Mouse (Mus musculus) kidney, postnatal 0 days (tissue): ENCODE results near the gene Fam187a. TPM values are rescaled to one million over a fixed set of nuclear protein-coding genes. Genes with fewer than 3 reads are reported as not detected.

ENCODE experiments used
- ATAC-seq: fragments of 200-750 bp; cut with Nextera tagmentation; replicated peaks from 2 replicates; pipeline ENCODE4 v1.8.0; 2017; ENCODE audit warnings: low read depth, moderate number of reproducible peaks, moderate TSS enrichment, moderate library complexity; ENCODE audit not compliant: low FRiP score
- DNase-seq: peaks from one replicate; pipeline ENCODE4 v3.0.0-alpha.2; 2016; ENCODE audit warnings: low spot score
- H3K27ac ChIP-seq: fragments of 300-500 bp; sonication (generic); 2 replicates; pipeline ENCODE4 v1.5.1; 2014; ENCODE audit warnings: mild to moderate bottlenecking
- H3K27me3 ChIP-seq: fragments of 300-500 bp; sonication (generic); 2 replicates; pipeline ENCODE4 v1.6.1; 2014; ENCODE audit warnings: low read length, mixed read lengths; ENCODE audit not compliant: insufficient read depth
- H3K36me3 ChIP-seq: fragments of 300-500 bp; sonication (generic); 2 replicates; pipeline ENCODE4 v1.6.1; 2014; ENCODE audit warnings: low read length, mixed read lengths; ENCODE audit not compliant: insufficient read depth
- H3K4me1 ChIP-seq: fragments of 300-500 bp; sonication (generic); replicated peaks from 2 replicates; pipeline ENCODE4 v1.6.1; 2014; ENCODE audit warnings: antibody characterized with exemption, low read length, mixed read lengths; ENCODE audit not compliant: insufficient read depth
- H3K4me2 ChIP-seq: fragments of 300-500 bp; sonication (generic); 2 replicates; pipeline ENCODE4 v1.6.1; 2014; ENCODE audit warnings: mild to moderate bottlenecking, low read length, moderate library complexity, mixed read lengths
- H3K4me3 ChIP-seq: fragments of 300-500 bp; sonication (generic); replicated peaks from 2 replicates; pipeline ENCODE4 v1.5.1; 2014; ENCODE audit warnings: low read depth, low read length
- H3K9ac ChIP-seq: fragments of 300-500 bp; sonication (generic); 2 replicates; pipeline ENCODE4 v1.6.1; 2014; ENCODE audit warnings: low read depth, low read length
- H3K9me3 ChIP-seq: fragments of 300-500 bp; sonication (generic); replicated peaks from 2 replicates; pipeline ENCODE4 v1.6.1; 2016; ENCODE audit warnings: low read length, inconsistent platforms, mixed read lengths
- CTCF ChIP-seq: IDR thresholded peaks from 2 replicates; pipeline ENCODE4 v1.5.1; 2016; ENCODE audit warnings: antibody characterized with exemption, low read depth, mild to moderate bottlenecking, moderate library complexity
- WGBS: fragments of 180-500 bp; shearing (Covaris S2); extraction: QIAGEN DNeasy Blood & Tissue Kit; methylation state at CpG from one replicate; pipeline ENCODE4 v1.1.7; 2014; 5-methylcytosine and 5-hydroxymethylcytosine counted together
- polyA plus RNA-seq: library from polyadenylated mRNA; unstranded; fragments of >200 nt; fragmentation: Nextera tagmentation; extraction: Ambion mirVana; gene quantifications from 2 replicates; pipeline ENCODE4 v1.2.1, GENCODE M21; 2015

The Fam187a gene
- polyA plus RNA-seq, 1 experiment from 2014 or later: not detected

DNA sequence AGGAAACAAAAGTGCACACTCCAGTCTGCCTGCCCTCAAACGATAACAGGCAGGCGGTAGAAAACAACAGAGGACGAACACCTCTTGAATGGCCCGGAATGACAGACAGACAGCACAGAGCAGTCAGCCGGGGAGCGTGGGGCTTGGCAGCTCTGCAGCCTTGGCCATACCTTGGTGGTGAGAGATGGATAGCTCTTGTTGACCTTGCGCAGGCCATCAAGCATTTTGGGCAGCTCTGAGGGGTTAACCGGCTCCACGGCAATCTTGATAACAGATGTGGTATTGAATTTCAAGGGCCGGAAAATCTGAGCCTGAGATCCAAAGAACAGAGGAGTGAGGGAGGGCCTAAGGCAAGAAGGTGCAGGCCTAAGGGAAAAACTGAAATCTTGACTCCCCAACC lies 39.0 kb upstream of the Fam187a start:
- Histone ChIP-seq H3K4me1 (no peaks in the 10 kb centered on the region), H3K27ac (no peak overlapping the region), H3K4me3 (no peak overlapping the region), H3K9ac (no peak overlapping the region), H3K36me3 (peaks cover 81% of the 10 kb centered on the region), H3K4me2 (no peak overlapping the region), H3K27me3 (no peaks in the 10 kb centered on the region), H3K9me3 (no peaks in the 10 kb centered on the region)
- no peak for TF ChIP-seq CTCF
- ATAC-seq (no peak), DNase-seq (no peak)
- 63% methylated on average over 10 of the region's 10 CpGs for WGBS

DNA sequence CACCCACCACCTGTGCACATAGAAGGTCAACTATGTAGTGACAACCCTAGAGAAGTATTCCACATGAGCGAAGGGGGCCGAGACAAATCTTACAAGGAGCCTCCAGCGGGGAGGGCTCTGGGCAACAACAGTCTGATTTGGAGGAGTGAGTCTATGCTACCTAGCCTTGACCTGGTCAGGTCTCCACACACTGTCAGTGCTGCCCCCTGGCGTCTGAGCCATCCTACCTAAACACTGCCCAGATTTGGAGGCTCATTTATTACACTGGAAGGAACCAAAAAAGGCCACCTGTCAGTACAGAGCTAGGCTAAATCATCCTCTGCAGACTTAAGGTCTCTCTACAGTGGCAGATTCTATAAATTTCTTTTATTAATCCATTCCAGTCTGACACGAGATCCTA lies 33.1 kb upstream of the Fam187a start:
- Histone ChIP-seq H3K9ac (no peak overlapping the region), H3K4me2 (no peak overlapping the region), H3K27me3 (no peaks in the 10 kb centered on the region), H3K4me3 (no peak overlapping the region), H3K4me1 (no peaks in the 10 kb centered on the region), H3K27ac (no peak overlapping the region), H3K36me3 (peaks cover 71% of the 10 kb centered on the region), H3K9me3 (no peaks in the 10 kb centered on the region)
- WGBS: 64% methylated on average over 5 of the region's 5 CpGs
- ATAC-seq: peak; percentile 61; the same call in 1 of the 2 replicates
- peak; percentile 81 for TF ChIP-seq CTCF
- DNase-seq: peak; percentile 78

DNA sequence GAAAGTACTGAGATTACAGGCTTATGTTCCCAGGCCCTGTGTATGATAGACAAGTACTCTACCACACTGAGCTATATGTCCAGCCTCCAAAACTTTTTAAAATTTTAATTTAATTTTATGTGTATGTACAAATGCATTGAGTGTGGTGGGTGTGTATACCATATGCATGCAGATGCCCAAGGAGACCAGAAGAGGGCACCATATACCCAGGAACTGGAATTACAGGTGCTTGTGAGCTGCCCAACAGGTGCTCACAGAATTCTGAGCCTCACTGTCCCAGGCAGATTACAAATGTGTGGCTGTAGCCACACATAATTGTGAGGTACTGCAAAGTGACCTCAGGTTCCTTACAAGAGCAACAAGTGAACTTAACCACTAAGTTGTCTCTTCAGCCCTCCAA lies 31.2 kb upstream of the Fam187a start:
- peak; percentile 55 for TF ChIP-seq CTCF
- no peak for ATAC-seq
- no peak overlapping the region for H3K4me3 ChIP-seq
- H3K36me3 ChIP-seq: peaks cover 65% of the 10 kb centered on the region
- peak; percentile 19 for DNase-seq
- no peak overlapping the region for H3K4me2 ChIP-seq
- H3K9me3 ChIP-seq: no peaks in the 10 kb centered on the region
- no peak overlapping the region for H3K9ac ChIP-seq
- no peaks in the 10 kb centered on the region for H3K27me3 ChIP-seq
- no peak overlapping the region for H3K27ac ChIP-seq
- no peaks in the 10 kb centered on the region for H3K4me1 ChIP-seq

DNA sequence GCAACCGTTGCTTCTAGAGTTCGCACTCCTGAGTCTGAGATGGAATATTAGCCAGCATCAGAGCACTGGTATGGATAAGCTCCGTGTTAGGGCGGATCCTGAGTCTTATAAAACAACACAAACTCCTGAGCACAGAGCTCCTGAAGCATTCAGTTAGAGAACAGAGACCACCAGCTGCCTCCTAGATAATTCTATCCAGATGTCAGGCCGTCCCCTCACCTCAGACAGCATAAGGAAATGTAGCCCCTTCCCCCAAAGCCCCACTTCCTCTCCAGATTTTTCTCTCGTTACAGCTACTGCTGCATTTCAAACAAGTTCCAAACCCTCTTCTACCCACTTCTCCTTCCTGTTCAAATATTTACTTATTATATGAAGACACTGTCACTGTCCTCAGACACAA lies 29.0 kb upstream of the Fam187a start:
- Histone ChIP-seq H3K9me3 (no peaks in the 10 kb centered on the region), H3K36me3 (peaks cover 64% of the 10 kb centered on the region), H3K4me2 (no peak overlapping the region), H3K4me1 (no peaks in the 10 kb centered on the region), H3K27me3 (no peaks in the 10 kb centered on the region), H3K27ac (no peak overlapping the region), H3K4me3 (no peak overlapping the region), H3K9ac (no peak overlapping the region)
- TF ChIP-seq CTCF: no peak
- 80% methylated on average over 6 of the region's 6 CpGs for WGBS
- ATAC-seq: no peak
- DNase-seq: no peak

DNA sequence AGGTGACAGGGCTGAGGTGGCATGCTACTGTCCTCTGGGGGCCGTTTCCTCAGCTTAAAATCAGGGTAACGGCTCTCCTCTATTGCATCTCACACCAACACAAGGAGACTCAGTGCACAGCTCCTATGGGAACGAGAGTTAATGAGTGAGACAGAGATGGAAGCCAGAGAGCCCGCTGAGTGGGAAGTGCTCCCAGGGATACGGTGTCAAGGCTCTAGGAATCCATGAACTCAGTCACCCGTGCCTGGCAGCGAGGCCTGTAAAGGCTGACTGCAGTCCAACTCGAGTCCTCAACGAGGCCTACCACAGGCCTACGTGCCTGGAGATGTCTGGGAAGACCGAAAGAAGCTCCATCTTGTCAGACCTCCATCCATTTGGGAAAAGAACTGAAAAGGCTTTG lies 26.0 kb upstream of the Fam187a start:
- H3K27ac ChIP-seq: no peak overlapping the region
- no peaks in the 10 kb centered on the region for H3K9me3 ChIP-seq
- peaks cover 68% of the 10 kb centered on the region for H3K36me3 ChIP-seq
- ATAC-seq (no peak), DNase-seq (no peak)
- TF ChIP-seq CTCF: no peak
- H3K9ac ChIP-seq: no peak overlapping the region
- no peak overlapping the region for H3K4me2 ChIP-seq
- no peaks in the 10 kb centered on the region for H3K27me3 ChIP-seq
- 72% methylated on average over 11 of the region's 11 CpGs for WGBS
- H3K4me3 ChIP-seq: no peak overlapping the region
- H3K4me1 ChIP-seq: no peaks in the 10 kb centered on the region

DNA sequence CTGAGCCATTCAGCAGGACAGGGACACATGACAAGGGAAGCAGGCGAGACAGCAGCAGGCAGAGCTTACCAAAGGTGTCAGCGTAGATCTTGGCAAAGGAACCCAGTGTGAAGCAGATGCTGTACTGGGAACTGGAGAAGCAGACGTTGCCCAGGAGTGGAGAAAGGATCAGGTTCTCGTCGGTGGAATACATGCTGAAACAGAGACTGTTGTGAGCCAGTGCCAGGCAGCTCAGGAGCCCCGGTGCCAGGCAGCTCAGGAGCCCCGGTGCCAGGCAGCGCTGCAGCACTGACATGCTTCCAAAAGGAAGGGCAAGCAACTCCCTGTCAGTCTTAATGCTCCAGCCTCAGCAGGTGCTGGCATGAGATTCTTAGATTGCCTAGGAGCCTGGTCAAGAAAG lies 25.0 kb upstream of the Fam187a start:
- Histone ChIP-seq H3K4me1 (no peaks in the 10 kb centered on the region), H3K4me3 (no peak overlapping the region), H3K27ac (no peak overlapping the region), H3K9me3 (no peaks in the 10 kb centered on the region), H3K36me3 (peaks cover 60% of the 10 kb centered on the region), H3K27me3 (no peaks in the 10 kb centered on the region), H3K9ac (no peak overlapping the region), H3K4me2 (no peak overlapping the region)
- DNase-seq: no peak
- no peak for TF ChIP-seq CTCF
- no peak for ATAC-seq
- 88% methylated on average over 8 of the region's 8 CpGs for WGBS

DNA sequence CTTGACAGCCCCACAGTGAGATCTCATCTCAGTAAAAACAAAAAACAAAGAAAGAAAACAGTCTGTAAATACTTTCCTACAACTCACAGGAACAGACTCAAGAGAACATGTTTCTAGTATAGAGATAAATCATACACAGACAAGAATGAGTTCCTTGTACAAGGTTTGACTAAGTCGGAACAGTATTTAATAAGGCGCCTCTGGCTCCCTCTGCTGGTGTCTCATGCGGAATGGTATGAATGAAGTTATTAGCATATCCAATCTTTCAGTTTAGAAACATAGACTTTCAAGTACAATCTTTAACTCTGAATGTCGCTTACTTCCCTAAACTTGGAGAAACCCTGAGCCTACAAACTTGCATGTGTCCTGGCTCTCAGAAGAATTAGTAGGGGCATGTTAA lies 20.7 kb upstream of the Fam187a start:
- WGBS: 26% methylated on average over 4 of the region's 4 CpGs
- H3K9ac ChIP-seq: no peak overlapping the region
- no peak overlapping the region for H3K27ac ChIP-seq
- ATAC-seq: no peak
- H3K4me1 ChIP-seq: no peaks in the 10 kb centered on the region
- peak; percentile 90 for TF ChIP-seq CTCF
- no peak overlapping the region for H3K4me3 ChIP-seq
- H3K9me3 ChIP-seq: no peaks in the 10 kb centered on the region
- peaks cover 44% of the 10 kb centered on the region for H3K36me3 ChIP-seq
- peak; percentile 88 for DNase-seq
- H3K27me3 ChIP-seq: no peaks in the 10 kb centered on the region
- no peak overlapping the region for H3K4me2 ChIP-seq
